Mouse (Mus musculus): ENCODE measurements around the gene Mrpl51.

GRCm38 (mm10) chr6:125165328-125165891 lies 26.2 kb upstream of the Mrpl51 start:
- TF ChIP-seq CHD2 (IDR thresholded peaks at IDR 0.05; ENCODE audit: low read depth, low read length) (no peak; the same call in 1 of the 2 replicates), MAFK (IDR thresholded peaks at IDR 0.05; ENCODE audit: insufficient read depth, low read depth, low read length) (0 out of 2 replicates have a peak, but pooled peaks have one; percentile 37), ZC3H11A (IDR thresholded peaks at IDR 0.05; ENCODE audit: borderline replicate concordance, low read depth, low read length) (no peak)

Data from ES-E14 (cell line).